Mouse (Mus musculus) erythroblast, embryonic 14.5 days (primary cell): ENCODE data around the gene Pank4.

Experiments used
- GATA1 ChIP-seq: IDR thresholded peaks from 2 replicates; pipeline ENCODE4 v1.6.1; 2012; ENCODE audit warnings: low read length, inconsistent platforms, mixed read lengths
- TAL1 ChIP-seq: IDR thresholded peaks from 3 replicates; pipeline ENCODE4 v1.6.1; 2012; ENCODE audit warnings: low read length, inconsistent platforms, mixed read lengths

- TF ChIP-seq GATA1 (no peak), TAL1 (no peak)
These were observed 48.2 kb downstream of the Pank4 start for GRCm38 (mm10) chr4:155012115-155012514.
